Mouse (Mus musculus) thymus, adult 2 months (tissue): ENCODE results near the gene Kdm1a.

Source experiments
- CTCF ChIP-seq: fragments of 200-500 bp; IDR thresholded peaks from 2 replicates; pipeline ENCODE4 v1.5.1; 2012; ENCODE audit warnings: mild to moderate bottlenecking, control low read depth, low read length, moderate library complexity, borderline replicate concordance; ENCODE audit not compliant: control insufficient read depth, poor library complexity, insufficient read depth; ENCODE audit errors: extremely low read depth
- POLR2A ChIP-seq: fragments of 200-500 bp; IDR thresholded peaks from 2 replicates; pipeline ENCODE4 v1.6.1; 2012; ENCODE audit warnings: mild to moderate bottlenecking, low read length, control low read depth, moderate library complexity; ENCODE audit not compliant: control insufficient read depth, poor library complexity, insufficient read depth; ENCODE audit errors: extremely low read depth

DNA sequence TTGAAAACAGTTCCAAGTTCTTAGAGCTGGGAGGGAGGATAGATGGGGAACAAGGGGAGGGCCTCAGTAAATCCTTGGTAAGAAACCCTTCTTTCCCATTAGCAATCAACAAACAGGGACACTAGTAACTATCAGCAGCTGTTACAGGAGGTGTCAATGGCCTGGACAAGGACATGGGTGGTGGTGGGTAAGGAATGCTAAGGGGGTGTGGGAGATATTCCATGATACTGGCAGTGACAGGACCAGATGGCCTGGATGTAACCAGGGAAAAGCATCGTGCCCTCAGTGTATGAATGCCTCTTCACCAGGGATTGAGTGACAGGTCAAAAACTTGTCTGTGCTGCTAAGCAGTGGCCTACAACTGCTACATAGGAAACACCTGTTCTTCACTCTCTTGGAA lies 49.4 kb downstream of the Kdm1a start:
- TF ChIP-seq CTCF = no peak
- TF ChIP-seq POLR2A = no peak
